Mouse (Mus musculus): ENCODE measurements around the gene Asic3. TPM values are rescaled to one million over a fixed set of nuclear protein-coding genes. Genes with fewer than 3 reads are reported as not detected.
"Not testable (repeated sequence)": the region's sequence is repeated elsewhere in the genome, so short reads cannot be mapped to it uniquely, and the experiment has no call there.

The Asic3 gene
- polyA plus RNA-seq, 1 experiment, result not detected

DNA sequence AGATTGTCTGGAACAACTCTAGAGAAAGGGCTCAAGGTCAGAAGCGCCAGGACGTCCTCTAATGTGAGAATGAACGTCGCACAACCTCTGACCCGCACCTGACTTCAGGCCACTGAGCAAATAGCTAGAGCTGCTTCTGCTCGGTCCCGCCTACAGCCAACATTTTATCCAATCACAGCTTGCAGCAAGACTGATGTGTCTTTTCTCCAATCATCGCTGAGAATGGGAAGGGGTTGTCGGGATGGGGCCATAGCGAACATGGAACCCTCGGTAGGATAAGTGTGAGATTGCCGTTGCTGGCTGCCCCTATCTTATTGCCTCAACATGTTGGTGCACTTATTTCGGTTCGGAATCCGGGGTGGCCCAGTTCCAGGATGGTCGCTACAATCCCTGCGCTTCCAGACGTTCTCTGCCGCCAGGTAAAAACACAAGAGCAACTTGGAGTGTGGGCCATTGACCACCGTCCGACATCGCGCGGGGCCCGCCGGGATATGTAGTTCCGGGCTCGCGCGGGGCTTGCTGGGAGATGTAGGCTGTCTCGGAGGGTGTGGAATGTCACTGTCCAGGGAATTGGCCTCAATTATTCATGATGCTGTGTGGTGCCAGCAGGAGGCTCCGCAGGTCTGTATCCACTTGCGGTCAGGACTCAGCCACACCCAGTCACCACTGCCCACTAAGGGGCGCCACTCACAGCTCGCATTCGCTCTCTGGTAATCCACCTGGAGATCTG lies 18.9 kb upstream of the Asic3 start:
- Histone ChIP-seq H3K27me3 (ENCODE audit: control insufficient read depth) (peaks cover 4% of the 10 kb centered on the region), H3K4me3 (replicated peaks) (peak overlapping the region; percentile 71), H3K4me1 (ENCODE audit: control insufficient read depth) (peaks cover 31% of the 10 kb centered on the region), H3K36me3 (ENCODE audit: control insufficient read depth) (no peaks in the 10 kb centered on the region), H3K9me3 (ENCODE audit: control insufficient read depth, low read length) (no peaks in the 10 kb centered on the region)
- TF ChIP-seq TAL1 (IDR thresholded peaks at IDR 0.05; ENCODE audit: low read length), result no peak
- no peak for TF ChIP-seq GATA1 (IDR thresholded peaks at IDR 0.05; ENCODE audit: low read length)

DNA sequence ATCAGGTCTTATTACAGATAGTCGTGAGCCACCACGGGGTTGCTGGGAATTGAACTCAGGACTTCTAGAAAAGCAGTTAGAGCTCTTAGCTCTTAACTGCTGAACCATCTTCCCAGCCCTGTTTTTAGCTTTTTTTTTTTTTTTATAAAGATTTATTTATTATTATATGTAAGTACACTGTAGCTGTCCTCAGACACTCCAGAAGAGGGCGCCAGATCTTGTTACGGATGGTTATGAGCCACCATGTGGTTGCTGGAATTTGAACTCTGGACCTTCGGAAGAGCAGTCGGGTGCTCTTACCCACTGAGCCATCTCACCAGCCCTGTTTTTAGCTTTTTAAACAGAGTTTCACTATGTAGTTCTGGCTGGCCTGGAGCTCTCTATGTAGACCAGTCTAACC lies 16.9 kb upstream of the Asic3 start:
- not testable (repeated sequence) for H3K27me3 ChIP-seq (ENCODE audit: control insufficient read depth); H3K9me3 ChIP-seq (ENCODE audit: control insufficient read depth, low read length); H3K4me3 ChIP-seq (replicated peaks)
- H3K36me3 ChIP-seq (ENCODE audit: control insufficient read depth), result peaks cover 15% of the 10 kb centered on the region
- peaks cover 29% of the 10 kb centered on the region for H3K4me1 ChIP-seq (ENCODE audit: control insufficient read depth)

DNA sequence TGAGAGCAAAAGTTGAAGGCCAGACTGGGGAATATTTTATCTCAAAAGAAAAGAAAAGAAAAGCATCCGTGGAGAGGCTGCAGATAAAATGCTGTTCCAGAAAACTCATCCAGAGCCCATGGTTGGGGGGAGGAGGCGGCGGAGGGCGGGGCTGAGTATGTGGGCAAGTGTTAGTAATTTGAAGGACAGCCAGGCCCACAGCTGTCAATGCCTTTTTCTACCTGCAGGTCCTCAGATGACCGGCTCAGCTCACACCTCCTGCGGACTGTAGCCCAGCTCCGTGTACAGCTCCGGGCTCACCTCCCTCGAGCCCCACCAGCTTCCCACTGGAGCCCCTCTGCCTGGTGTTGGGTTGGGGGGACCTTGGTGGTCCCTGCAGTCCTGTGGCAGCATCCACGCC lies 13.5 kb upstream of the Asic3 start:
- Histone ChIP-seq H3K27me3 (ENCODE audit: control insufficient read depth) (no peaks in the 10 kb centered on the region), H3K4me3 (replicated peaks) (no peak overlapping the region), H3K4me1 (ENCODE audit: control insufficient read depth) (peaks cover 19% of the 10 kb centered on the region), H3K36me3 (ENCODE audit: control insufficient read depth) (peaks cover 48% of the 10 kb centered on the region), H3K9me3 (ENCODE audit: control insufficient read depth, low read length) (no peaks in the 10 kb centered on the region)
- TF ChIP-seq GATA1 (IDR thresholded peaks at IDR 0.05; ENCODE audit: low read length), result no peak
- no peak for TF ChIP-seq TAL1 (IDR thresholded peaks at IDR 0.05; ENCODE audit: low read length)

DNA sequence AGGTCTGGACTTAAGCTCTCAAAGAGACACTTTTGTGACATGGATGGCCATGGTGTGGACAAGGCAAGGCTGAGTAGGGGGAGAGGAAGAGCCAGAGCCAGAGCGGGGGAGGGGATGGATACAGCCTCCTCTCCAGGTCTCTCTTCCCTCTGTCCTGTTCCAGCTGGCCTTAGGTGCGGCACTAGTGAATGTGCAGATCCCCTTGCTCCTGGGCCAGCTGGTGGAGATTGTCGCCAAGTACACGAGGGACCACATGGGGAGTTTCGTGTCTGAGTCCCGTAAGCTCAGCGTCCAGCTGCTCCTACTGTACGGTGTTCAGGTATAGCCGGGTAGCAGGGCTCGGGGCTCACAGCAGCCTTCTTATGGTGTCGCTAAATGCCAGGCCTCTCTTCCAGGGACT lies 12.8 kb upstream of the Asic3 start:
- H3K27me3 ChIP-seq (ENCODE audit: control insufficient read depth), result no peaks in the 10 kb centered on the region
- H3K4me3 ChIP-seq (replicated peaks), result no peak overlapping the region
- peaks cover 18% of the 10 kb centered on the region for H3K4me1 ChIP-seq (ENCODE audit: control insufficient read depth)
- no peaks in the 10 kb centered on the region for H3K9me3 ChIP-seq (ENCODE audit: control insufficient read depth, low read length)
- TF ChIP-seq GATA1 (IDR thresholded peaks at IDR 0.05; ENCODE audit: low read length) (no peak), TAL1 (IDR thresholded peaks at IDR 0.05; ENCODE audit: low read length) (no peak)
- peaks cover 51% of the 10 kb centered on the region for H3K36me3 ChIP-seq (ENCODE audit: control insufficient read depth)

DNA sequence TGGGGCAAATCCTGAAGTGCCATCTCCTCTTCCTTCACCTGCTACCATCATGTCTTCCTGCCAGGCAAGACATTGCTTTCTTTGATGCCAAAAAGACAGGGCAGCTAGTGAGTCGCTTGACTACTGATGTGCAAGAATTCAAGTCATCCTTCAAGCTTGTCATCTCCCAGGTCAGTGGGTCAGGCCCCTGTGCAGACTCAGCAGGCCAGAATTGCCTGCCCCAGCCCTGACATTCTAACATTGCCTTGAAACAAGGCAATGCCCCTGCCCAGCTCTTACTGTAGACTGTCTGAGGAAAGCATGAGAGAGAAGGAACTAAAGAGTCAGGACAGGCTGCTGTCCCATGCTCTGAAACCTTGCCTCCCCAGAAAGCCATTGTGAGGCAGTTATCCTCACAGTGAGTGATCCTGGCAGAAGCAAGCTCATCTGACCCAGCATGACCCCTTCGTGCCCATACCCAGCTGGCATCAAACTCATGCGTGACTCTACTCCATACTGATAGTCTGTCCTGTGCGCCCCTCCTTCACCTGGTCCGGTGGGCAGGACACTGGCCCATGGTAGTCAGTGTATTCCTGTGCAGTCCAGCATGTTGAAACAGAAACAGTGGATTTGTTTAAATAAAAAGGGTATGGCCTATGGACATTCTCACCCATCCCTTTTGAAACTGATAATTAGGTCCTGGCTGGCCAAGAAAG lies 12.1 kb upstream of the Asic3 start:
- Histone ChIP-seq H3K36me3 (ENCODE audit: control insufficient read depth) (peaks cover 58% of the 10 kb centered on the region), H3K27me3 (ENCODE audit: control insufficient read depth) (no peaks in the 10 kb centered on the region), H3K4me3 (replicated peaks) (no peak overlapping the region), H3K9me3 (ENCODE audit: control insufficient read depth, low read length) (no peaks in the 10 kb centered on the region), H3K4me1 (ENCODE audit: control insufficient read depth) (peaks cover 22% of the 10 kb centered on the region)
- no peak for TF ChIP-seq TAL1 (IDR thresholded peaks at IDR 0.05; ENCODE audit: low read length)
- TF ChIP-seq GATA1 (IDR thresholded peaks at IDR 0.05; ENCODE audit: low read length), result no peak

DNA sequence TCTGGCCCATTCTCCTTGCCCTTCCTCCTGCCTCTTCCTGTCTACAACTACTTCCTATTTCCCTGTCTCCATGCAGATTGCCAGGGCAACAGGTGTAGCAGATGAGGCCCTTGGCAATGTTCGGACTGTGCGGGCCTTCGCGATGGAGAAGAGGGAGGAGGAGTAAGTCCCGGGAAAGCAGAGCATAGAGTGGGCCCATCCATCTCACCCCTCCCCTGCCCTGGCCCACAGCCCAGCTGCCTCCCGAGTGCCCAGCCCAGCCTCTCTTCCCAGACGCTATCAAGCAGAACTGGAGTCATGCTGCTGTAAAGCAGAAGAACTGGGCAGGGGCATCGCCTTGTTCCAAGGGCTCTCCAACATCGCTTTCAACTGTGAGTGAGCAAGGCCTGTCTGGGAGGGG lies 11.2 kb upstream of the Asic3 start:
- no peak for TF ChIP-seq TAL1 (IDR thresholded peaks at IDR 0.05; ENCODE audit: low read length)
- no peak for TF ChIP-seq GATA1 (IDR thresholded peaks at IDR 0.05; ENCODE audit: low read length)
- no peaks in the 10 kb centered on the region for H3K9me3 ChIP-seq (ENCODE audit: control insufficient read depth, low read length)
- peaks cover 67% of the 10 kb centered on the region for H3K36me3 ChIP-seq (ENCODE audit: control insufficient read depth)
- H3K27me3 ChIP-seq (ENCODE audit: control insufficient read depth), result no peaks in the 10 kb centered on the region
- peaks cover 21% of the 10 kb centered on the region for H3K4me1 ChIP-seq (ENCODE audit: control insufficient read depth)
- H3K4me3 ChIP-seq (replicated peaks), result no peak overlapping the region

DNA sequence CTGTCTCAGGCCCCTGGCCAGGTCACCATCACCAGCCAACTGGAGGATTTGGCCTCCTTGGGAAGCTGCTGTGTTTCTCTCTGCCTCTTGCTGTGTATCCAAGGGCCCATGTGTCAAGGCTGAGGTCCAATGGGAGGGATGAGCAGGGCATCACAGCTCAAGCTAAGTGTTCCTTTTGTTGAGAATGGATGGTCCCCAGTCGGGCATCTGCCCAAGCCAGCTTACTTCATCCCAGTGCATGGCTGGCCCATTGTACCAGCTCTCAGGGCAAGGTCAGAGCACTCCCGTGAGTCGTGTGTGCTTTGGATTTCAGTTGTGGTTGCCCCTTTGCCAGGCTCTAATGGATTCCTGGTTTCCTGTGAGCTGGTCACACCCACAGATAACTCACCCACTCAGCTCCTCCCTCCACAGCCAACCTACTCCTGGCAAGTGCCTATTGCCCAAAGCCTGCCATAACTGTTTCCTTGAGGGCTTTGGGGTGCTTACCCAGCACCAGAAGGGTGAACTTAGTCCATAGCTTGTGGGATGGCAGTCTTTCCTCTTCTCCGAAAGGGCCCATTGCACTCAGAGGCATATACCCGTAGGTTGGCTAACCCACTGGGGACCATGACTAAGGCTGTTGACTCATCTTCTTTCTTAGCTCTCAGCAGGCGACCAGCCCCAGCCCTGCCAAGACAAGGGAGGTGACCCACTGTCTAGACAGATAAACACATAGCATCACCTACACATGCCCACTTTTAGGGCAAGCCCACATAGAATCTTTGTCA lies 8.4 kb upstream of the Asic3 start:
- no peak for TF ChIP-seq GATA1 (IDR thresholded peaks at IDR 0.05; ENCODE audit: low read length)
- no peaks in the 10 kb centered on the region for H3K27me3 ChIP-seq (ENCODE audit: control insufficient read depth)
- no peak overlapping the region for H3K4me3 ChIP-seq (replicated peaks)
- peaks cover 20% of the 10 kb centered on the region for H3K4me1 ChIP-seq (ENCODE audit: control insufficient read depth)
- no peaks in the 10 kb centered on the region for H3K9me3 ChIP-seq (ENCODE audit: control insufficient read depth, low read length)
- H3K36me3 ChIP-seq (ENCODE audit: control insufficient read depth), result peaks cover 81% of the 10 kb centered on the region

DNA sequence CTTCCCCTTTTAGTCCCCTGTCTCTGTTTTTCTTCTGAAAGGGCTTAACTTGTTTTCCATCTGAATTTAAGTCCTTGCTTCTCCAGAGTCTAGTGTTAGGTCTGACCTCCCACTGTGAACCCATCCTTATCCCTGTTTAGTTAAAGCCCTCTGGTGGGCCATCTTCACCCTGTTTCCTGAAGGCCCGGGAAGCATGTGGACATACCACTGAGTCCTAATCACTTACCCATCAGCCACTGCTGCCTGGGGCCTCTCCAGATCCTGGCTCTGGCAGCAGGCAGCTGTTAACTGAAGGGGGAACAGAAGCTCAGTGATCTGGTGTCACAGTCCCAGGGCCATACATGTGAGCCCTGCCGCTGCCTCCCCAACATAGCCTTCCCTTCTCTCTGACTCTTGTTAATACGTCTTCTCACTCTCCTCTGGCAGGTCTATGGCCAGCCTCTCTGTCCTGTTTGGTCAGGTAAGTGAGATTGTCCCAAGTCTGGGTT lies 7.8 kb upstream of the Asic3 start:
- Histone ChIP-seq H3K27me3 (ENCODE audit: control insufficient read depth) (no peaks in the 10 kb centered on the region), H3K9me3 (ENCODE audit: control insufficient read depth, low read length) (no peaks in the 10 kb centered on the region), H3K4me3 (replicated peaks) (no peak overlapping the region), H3K4me1 (ENCODE audit: control insufficient read depth) (peaks cover 18% of the 10 kb centered on the region), H3K36me3 (ENCODE audit: control insufficient read depth) (peaks cover 75% of the 10 kb centered on the region)
- TF ChIP-seq GATA1 (IDR thresholded peaks at IDR 0.05; ENCODE audit: low read length) (no peak), TAL1 (IDR thresholded peaks at IDR 0.05; ENCODE audit: low read length) (no peak)

DNA sequence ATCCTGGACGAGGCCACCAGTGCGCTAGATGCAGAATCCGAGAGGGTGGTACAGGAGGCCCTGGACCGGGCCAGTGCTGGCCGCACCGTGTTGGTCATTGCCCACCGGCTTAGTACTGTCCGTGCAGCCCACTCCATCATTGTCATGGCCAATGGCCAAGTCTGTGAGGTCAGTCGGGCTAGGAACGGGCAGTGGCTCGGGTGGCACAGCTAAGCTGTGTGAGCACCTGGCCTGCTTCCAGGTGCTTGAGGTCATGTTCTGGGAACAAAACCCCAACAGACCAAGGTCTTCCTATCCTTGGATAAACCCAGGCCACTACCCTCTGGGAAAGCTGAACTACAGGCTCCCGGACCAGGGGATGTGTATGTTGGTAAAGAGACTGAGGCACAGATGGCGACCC lies 4.5 kb upstream of the Asic3 start:
- no peak overlapping the region for H3K4me3 ChIP-seq (replicated peaks)
- TF ChIP-seq GATA1 (IDR thresholded peaks at IDR 0.05; ENCODE audit: low read length) (no peak), TAL1 (IDR thresholded peaks at IDR 0.05; ENCODE audit: low read length) (no peak)
- H3K36me3 ChIP-seq (ENCODE audit: control insufficient read depth), result peaks cover 43% of the 10 kb centered on the region
- peaks cover 4% of the 10 kb centered on the region for H3K27me3 ChIP-seq (ENCODE audit: control insufficient read depth)
- H3K9me3 ChIP-seq (ENCODE audit: control insufficient read depth, low read length), result no peaks in the 10 kb centered on the region
- H3K4me1 ChIP-seq (ENCODE audit: control insufficient read depth), result peaks cover 18% of the 10 kb centered on the region

Data from erythroblast, embryonic 14.5 days (primary cell).